Mouse (Mus musculus) urinary bladder, postnatal 25 days (tissue): Measurements from ENCODE around the gene Neto2.
"Not testable (repeated sequence)": the region's sequence is repeated elsewhere in the genome, so short reads cannot be mapped to it uniquely, and the experiment has no call there.

Experiments used
- DNase-seq: peaks from one replicate; pipeline ENCODE4 v3.0.0; 2022; ENCODE audit warnings: low spot score

Gene Neto2

DNA sequence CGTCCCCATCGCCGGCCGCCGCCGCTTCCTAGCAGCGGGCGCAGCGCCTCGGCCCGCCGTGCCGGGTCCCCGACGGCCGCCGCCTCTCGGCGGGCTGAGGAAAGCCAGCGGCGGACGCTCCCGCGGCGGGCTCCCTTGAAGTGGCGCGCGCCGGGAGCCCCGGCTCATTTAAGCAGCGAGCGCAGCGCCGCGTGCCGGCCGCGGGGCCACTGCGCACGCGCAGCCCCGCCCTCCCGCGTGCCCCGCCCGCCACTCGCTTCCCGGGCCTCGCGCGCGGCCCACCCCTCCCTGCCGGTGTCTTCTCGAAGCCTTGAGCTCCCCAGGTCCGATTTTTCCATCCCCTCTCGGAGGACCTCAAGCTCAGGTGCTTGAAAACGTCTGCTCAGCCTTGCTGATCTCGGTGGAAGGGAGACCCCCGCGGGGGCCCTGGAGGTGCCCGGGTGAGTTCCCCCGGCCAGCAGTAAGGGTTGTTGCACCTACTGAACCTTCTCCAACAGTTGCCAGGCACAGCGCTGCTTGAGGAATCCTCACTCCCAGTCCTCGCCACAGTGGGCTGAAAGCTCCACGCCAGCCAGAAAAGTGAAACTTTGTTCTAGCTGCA is at the start of gene Neto2:
Gene Neto2 (minus strand): TSS at position 174 of the 601 bp plus-strand sequence.
- peak; percentile 53 for DNase-seq

- no peak for DNase-seq
Observed at GRCm38 (mm10) chr8:85745053-85745452, 44.3 kb upstream of the Neto2 start.

- no peak for DNase-seq
Observed at GRCm38 (mm10) chr8:85730545-85730944, 29.8 kb upstream of the Neto2 start.

- DNase-seq: no peak
Observed at GRCm38 (mm10) chr8:85717271-85717670, 16.5 kb upstream of the Neto2 start.

DNA sequence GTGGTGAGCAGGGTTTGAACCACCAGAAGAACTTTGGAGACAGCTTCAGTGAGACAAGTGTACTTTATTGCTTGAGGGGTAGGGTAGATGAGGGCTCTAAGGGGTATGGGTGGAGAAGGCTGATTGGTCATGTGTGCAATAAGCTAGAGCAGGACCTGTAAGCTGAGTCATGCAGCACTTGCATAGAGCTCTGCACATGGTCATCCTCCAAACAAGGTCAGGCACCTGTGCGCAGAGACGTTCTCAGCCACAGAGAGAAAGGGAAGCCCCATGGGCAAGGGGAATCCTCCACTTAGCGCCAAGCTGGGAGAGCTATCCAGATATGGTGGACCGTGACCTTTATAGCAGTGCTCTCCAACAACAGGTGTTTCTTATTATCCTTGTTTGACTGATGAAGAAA is 16.0 kb upstream of the Neto2 start:
- DNase-seq: no peak

DNA sequence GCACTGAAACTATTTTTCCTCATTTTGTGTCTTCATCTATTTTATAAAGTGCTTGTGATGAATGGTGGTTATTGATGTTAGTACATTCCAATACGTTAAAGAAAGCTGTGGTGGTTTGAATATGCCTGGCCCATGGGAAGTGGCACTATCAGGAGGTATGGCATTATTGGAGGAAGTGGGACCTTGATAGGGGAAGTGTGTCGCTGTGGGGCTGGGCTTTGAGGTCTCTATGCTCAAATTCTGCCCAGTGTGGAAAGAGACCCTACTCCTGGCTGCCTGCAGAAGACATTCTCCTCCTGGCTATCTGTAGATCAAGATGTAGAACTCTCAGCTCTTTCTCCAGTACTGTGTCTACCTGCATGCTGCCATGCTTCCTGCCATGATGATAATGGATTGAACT is 6.3 kb upstream of the Neto2 start:
- DNase-seq: no peak

- peak; percentile 55 for DNase-seq
Observed at GRCm38 (mm10) chr8:85700101-85700750, 498 bp downstream of the Neto2 start.

- DNase-seq: peak; percentile 58
Observed at GRCm38 (mm10) chr8:85699051-85699450, 1.7 kb downstream of the Neto2 start.

GRCm38 (mm10) chr8:85665146-85665545 is 35.6 kb downstream of the Neto2 start:
- DNase-seq: peak; percentile 10

DNA sequence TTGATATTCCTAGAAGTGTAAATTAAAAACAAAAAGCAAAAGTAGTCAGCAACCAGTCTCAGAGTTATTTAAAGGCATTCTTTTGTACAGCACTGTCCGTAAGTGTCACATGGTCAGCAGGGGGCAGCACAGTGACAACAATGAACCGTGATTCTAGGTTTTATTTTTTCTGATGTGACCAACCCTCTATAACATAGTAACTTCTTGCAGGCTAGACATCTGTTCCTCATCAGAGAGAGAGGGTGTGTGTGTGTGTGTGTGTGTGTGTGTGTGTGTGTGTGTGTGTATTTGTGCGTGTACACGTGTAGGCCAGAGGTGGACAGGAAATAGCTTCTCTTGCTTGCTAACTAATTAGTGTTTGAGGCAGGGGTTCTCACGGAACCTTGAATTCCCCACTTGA is 38.7 kb downstream of the Neto2 start:
- DNase-seq: peak; percentile 34

DNA sequence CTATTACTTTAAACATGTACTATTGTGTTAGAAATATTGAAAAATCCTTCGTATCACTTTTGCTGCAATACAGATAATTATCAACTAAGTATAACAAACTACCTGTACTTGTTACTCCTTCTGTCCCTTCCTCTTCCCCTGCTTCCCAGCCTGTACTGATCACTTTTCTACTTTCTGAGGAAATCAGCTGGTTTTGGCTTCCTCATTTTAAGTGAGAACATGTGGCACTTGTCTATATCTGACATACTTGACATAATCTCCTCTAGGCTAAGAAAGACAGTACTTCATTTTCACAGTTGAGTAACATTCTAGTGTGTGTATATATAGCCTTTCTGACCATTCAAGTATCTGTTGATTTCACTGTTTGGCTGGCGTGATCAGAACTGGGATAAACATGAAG is 49.5 kb downstream of the Neto2 start:
- DNase-seq: no peak

DNA sequence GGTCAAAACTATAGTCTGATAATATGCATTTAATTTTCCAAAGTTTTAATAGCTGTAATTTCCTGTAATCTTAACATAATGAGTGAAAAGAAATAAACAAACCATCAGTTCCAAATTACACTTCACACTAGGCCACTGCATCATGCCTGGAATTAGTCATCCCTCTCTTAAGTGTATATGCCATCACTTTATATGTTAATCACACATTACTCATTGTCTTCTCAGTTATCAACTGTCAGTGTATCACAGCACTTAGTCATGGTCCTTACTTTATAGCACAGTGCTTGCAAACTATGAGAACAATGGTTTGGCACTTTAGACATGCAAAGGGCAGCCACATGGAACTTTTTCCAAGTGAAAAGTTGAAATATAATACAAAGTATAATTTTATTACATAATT is 52.2 kb downstream of the Neto2 start:
- no peak for DNase-seq

DNA sequence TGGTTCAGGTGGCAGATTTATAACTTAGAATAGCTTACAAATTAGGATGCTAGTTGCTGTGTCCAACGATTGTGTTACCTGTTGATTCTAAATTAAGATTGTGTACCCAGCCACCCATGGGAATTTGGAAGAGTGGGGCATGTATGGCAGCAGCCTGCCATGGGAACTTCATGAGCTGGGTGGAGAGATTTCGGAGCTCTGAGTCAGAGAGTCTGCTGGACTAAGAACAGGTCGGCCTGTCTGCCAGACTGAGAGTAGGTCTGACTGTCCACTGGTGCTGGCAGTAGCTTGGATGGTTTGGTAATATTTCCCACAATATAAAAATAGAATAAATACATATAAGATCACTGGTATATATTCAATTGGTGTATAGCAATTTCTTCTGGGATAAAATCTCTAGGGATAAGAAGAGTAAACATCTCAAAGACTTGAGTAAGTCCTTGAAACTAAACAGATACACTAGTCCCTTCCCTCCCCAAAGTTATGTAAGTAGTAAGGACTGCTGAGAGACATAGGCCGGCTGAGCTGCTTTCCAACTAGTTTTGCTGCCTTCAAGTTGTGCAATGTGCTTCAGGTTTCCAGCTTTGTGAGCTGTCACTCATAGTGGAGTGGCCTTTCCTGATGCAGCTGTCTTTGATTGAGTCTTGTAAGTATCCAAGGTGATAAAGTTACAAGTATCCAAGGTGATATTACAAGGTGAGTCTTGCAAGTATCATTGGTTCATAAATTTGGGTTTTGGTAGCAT is 55.6 kb downstream of the Neto2 start:
- DNase-seq: no peak

GRCm38 (mm10) chr8:85624450-85624849 is 76.3 kb downstream of the Neto2 start:
- no peak for DNase-seq

DNA sequence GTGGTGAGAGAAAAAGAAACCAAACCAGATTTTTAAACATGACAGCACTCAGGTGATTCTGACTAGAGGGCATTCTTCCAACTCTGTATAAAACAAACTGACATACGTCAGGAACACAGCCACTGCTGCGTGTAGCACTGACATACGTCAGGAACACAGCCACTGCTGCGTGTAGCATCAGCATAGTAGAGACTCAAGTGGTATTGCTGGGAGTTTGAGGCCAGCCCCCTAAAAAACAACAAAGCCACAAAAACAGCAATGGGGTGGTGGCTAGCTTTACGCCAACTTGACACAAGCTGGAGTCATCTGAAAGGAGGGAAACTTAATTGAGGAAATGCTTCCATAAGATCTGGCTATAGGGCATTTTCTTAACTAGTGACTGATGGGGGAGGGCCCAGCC is 77.5 kb downstream of the Neto2 start:
- DNase-seq: no peak

- no peak for DNase-seq
Observed at GRCm38 (mm10) chr8:85618789-85619188, 81.9 kb downstream of the Neto2 start.

DNA sequence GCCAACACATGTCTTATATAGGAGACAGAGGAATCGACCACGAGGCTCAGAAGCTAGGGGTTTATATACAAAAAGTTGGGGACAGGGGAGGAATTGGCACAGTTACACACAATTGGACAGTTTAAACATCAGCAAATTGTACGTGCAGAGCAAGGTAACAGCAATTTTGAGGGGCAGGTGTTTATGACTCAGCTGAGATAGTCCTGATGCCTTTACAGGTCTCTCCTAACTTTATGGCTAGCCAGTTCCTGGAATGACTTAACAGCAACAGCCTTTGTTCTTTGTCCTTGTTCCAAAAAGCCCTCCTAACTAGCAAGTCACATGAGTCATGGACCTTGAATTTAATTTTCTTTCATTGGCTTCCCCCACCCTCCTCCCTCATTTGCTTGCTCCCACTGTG is 83.6 kb downstream of the Neto2 start:
- not testable (repeated sequence) for DNase-seq

DNA sequence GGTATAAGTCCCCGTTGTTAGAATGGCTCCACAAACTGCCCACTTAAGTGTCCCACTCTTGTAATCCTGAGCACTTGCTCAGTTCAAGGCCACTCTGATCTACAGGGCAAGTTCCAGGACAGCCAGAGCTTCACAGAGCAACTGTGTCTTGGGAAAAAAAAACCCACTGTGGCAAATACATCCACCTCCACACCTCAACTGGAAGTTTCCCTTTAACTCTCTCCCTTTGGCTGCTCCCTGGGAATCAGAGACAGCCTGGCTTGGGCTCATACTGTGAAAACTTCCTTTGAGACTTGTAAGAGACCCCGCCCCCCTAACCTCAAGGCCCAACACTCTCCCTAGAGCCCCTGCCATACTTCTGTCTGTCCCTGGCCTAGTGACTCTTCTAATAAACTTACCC is 91.9 kb downstream of the Neto2 start:
- no peak for DNase-seq

- DNase-seq: no peak
Observed at GRCm38 (mm10) chr8:85607804-85608203, 92.9 kb downstream of the Neto2 start.

DNA sequence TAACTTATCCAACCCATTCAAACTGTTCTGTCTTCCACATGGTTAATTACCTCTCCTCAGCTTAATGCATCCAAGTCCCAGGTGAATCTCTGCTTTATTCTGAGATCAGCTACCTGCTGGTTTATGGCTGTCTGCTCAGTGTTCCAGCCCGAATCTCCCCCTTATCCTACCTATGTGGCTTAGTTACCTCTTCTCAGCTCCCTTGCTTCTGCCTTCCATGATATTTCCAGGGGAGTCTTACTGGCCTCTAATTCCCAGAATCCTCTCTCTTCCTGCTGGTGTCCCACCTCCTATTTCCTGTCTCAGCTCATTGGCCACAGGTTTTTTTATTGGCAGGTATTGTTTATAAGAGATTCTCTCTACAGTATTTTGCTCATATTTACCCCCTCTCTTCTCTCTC is 93.8 kb downstream of the Neto2 start:
- no peak for DNase-seq

- no peak for DNase-seq
Observed at GRCm38 (mm10) chr8:85606561-85606960, 94.2 kb downstream of the Neto2 start.

DNA sequence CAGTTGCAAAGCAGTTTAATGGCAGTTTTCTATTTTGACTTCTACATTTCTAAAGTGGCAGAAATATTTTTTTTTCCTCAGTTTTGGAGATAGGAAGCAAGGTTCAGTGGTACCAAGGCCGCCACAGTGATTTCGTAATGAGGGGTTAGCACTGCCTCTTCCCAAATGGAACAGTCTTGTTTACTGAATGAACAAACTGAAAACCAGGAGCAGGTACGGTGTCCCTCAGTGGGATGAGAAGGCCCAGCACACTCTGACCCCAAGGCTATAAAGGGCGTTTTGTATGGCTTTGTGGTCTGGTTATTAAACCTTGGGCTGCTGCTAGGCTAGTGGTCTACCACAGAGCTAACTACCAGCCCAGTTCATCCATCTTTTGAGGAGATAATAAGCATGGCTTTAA is 96.5 kb downstream of the Neto2 start:
- no peak for DNase-seq

DNA sequence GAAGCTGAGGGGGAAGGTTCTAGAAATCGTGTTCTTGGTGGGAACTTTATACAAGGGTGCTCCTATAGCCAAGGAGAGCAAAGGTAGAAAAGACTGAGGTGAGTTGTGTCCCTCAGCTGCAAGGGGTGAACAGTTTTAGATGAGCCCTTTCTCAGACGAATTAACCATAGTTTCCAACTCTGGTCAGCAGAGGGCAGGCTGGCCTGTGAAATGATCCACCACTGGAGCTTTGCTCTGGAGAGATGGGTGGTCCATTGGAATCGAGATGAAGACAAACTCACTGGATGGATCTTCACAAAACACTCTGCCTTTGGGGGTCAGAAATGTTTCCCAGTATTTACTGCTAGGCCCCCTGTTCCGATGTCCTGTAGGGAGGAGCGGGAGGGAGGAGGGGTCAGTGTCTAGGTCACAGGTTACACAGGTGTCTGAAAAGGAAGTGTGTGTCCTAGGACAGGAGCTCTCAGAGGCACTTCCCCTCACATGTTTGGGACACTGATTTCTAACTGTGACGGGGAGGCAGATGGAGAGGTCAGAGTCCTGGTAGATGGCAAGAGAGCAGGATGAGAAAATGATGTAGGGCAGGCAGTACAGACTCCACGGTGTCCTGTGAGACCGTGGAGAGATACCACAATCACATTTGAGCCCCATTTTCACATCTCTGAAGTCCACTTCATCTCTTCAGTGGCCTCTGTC is 97.4 kb downstream of the Neto2 start:
- peak; percentile 52 for DNase-seq
